Mouse (Mus musculus): ENCODE measurements around the gene Gpr173.
"Not testable (repeated sequence)": the region's sequence is repeated elsewhere in the genome, so short reads cannot be mapped to it uniquely, and the experiment has no call there.

The Gpr173 gene

GRCm38 (mm10) chrX:152368397-152369273, at the start of gene Gpr173:
Gene Gpr173 (minus strand): TSS chrX:152368704.
- DNase-seq = peak; percentile 50 to 69

- DNase-seq = no peak
Observed at GRCm38 (mm10) chrX:152403251-152403650, 34.7 kb upstream of the Gpr173 start.

- no peak for DNase-seq
Observed at GRCm38 (mm10) chrX:152400096-152400495, 31.6 kb upstream of the Gpr173 start.

GRCm38 (mm10) chrX:152368054-152368396, 479 bp downstream of the Gpr173 start:
- DNase-seq = no peak

- peak in 1 of 2 experiments; percentile 20 for DNase-seq
Observed at GRCm38 (mm10) chrX:152366418-152366817, 2.1 kb downstream of the Gpr173 start.

- peak in 1 of 2 experiments; percentile 42 for DNase-seq
Observed at GRCm38 (mm10) chrX:152352553-152353153, 15.9 kb downstream of the Gpr173 start.

GRCm38 (mm10) chrX:152347041-152347440, 21.5 kb downstream of the Gpr173 start:
- DNase-seq = no peak

- DNase-seq = no peak
Observed at GRCm38 (mm10) chrX:152346587-152346986, 21.9 kb downstream of the Gpr173 start.

GRCm38 (mm10) chrX:152342903-152343302, 25.6 kb downstream of the Gpr173 start:
- DNase-seq = no peak

GRCm38 (mm10) chrX:152342358-152342901, 26.1 kb downstream of the Gpr173 start, which contains the start of gene Tspyl2:
Gene Tspyl2 (minus strand): TSS chrX:152342425.
- peak; percentile 93 to 97 for DNase-seq

GRCm38 (mm10) chrX:152341496-152341895, 27.0 kb downstream of the Gpr173 start:
- DNase-seq = no peak

- peak; percentile 90 to 96 for DNase-seq
Observed at GRCm38 (mm10) chrX:152336546-152337332, 31.8 kb downstream of the Gpr173 start.

- DNase-seq = not testable (repeated sequence)
Observed at GRCm38 (mm10) chrX:152336123-152336522, 32.4 kb downstream of the Gpr173 start.

GRCm38 (mm10) chrX:152329400-152329799, 39.1 kb downstream of the Gpr173 start:
- not testable (repeated sequence) for DNase-seq

GRCm38 (mm10) chrX:152327689-152328052, 40.8 kb downstream of the Gpr173 start:
- no peak for DNase-seq

GRCm38 (mm10) chrX:152326996-152327688, 41.4 kb downstream of the Gpr173 start, which contains the start of gene Kantr:
Gene Kantr (minus strand): TSS chrX:152327495.
- peak; percentile 78 to 82 for DNase-seq

- no peak for DNase-seq
Observed at GRCm38 (mm10) chrX:152323584-152323983, 44.9 kb downstream of the Gpr173 start.

- peak in 1 of 2 experiments; percentile 12 for DNase-seq
Observed at GRCm38 (mm10) chrX:152322776-152323175, 45.7 kb downstream of the Gpr173 start.

GRCm38 (mm10) chrX:152320535-152320934, 48.0 kb downstream of the Gpr173 start:
- DNase-seq = no peak

- DNase-seq = peak; percentile 18 to 49
Observed at GRCm38 (mm10) chrX:152307942-152308341, 60.6 kb downstream of the Gpr173 start.

- DNase-seq = no peak
Observed at GRCm38 (mm10) chrX:152307371-152307770, 61.1 kb downstream of the Gpr173 start.

GRCm38 (mm10) chrX:152306224-152306623, 62.3 kb downstream of the Gpr173 start:
- DNase-seq = no peak

All from lung, postnatal 4 days (tissue).